Mouse (Mus musculus): ENCODE measurements around the gene 1110065P20Rik. TPM values are rescaled to one million over a fixed set of nuclear protein-coding genes. Genes with fewer than 3 reads are reported as not detected.
A peak's percentile ranks its signal among the peaks of the same experiment; 100 is the strongest.

The 1110065P20Rik gene
- polyA plus RNA-seq, 1 experiment from 2014 or later, result 64.9 TPM

GRCm38 (mm10) chr4:124802309-124803260 is 48.4 kb downstream of the 1110065P20Rik start:
- peak overlapping the region; percentile 98 for H3K27ac ChIP-seq
- WGBS, result 2% methylated on average over 53 of the region's 53 CpGs

GRCm38 (mm10) chr4:124801552-124802308 is 49.3 kb downstream of the 1110065P20Rik start, which contains the start of gene Mtf1:
Gene Mtf1, plus strand, starts transcription at chr4:124802104.
- Histone ChIP-seq H3K36me3 (replicated peaks) (peaks cover 39% of the 10 kb centered on the region), H3K9ac (peak within 1 kb of the TSS; percentile 90), H3K27ac (peak within 1 kb of the TSS; percentile 98), H3K9me3 (no peaks in the 10 kb centered on the region), H3K4me2 (peak within 1 kb of the TSS; percentile 82), H3K4me3 (replicated peaks) (peak within 1 kb of the TSS; percentile 81), H3K27me3 (no peaks in the 10 kb centered on the region), H3K4me1 (peaks cover 16% of the 10 kb centered on the region)
- WGBS, result 2% methylated on average over 21 of the region's 21 CpGs
- ATAC-seq (ENCODE audit: low FRiP score), result peak; percentile 79

More at GRCm38 (mm10) chr4:124802309-124803260, 48.4 kb downstream of the 1110065P20Rik start:
- Histone ChIP-seq H3K9ac (peak overlapping the region; percentile 90), H3K4me2 (peak overlapping the region; percentile 82), H3K36me3 (replicated peaks) (peaks cover 44% of the 10 kb centered on the region), H3K27me3 (no peaks in the 10 kb centered on the region), H3K9me3 (no peaks in the 10 kb centered on the region), H3K4me1 (peaks cover 16% of the 10 kb centered on the region), H3K4me3 (replicated peaks) (peak overlapping the region; percentile 81)
- peak; percentile 99 for ATAC-seq (ENCODE audit: low FRiP score)

Other genes with a start within 250 kb of the 1110065P20Rik start
- 0.47 and 0.74 TPM in 2 replicates for gene 3100002H09Rik, start 240.4 kb downstream of the 1110065P20Rik start, polyA plus RNA-seq (2016; fragmentation: Nextera tagmentation; extraction: Ambion mirVana)
- gene Pou3f1, start 194.4 kb downstream of the 1110065P20Rik start, polyA plus RNA-seq (2016; fragmentation: Nextera tagmentation; extraction: Ambion mirVana), result 16.0 and 21.6 TPM in 2 replicates
- gene Utp11, start 157.6 kb downstream of the 1110065P20Rik start, polyA plus RNA-seq (2016; fragmentation: Nextera tagmentation; extraction: Ambion mirVana), result 63.8 and 64.0 TPM in 2 replicates
- 2.2 TPM in 2 replicates for gene Fhl3, start 150.5 kb downstream of the 1110065P20Rik start, polyA plus RNA-seq (2016; fragmentation: Nextera tagmentation; extraction: Ambion mirVana)
- gene Sf3a3, start 136.4 kb downstream of the 1110065P20Rik start, polyA plus RNA-seq (2016; fragmentation: Nextera tagmentation; extraction: Ambion mirVana), result 203 and 204 TPM in 2 replicates
- 23.8 and 31.9 TPM in 2 replicates for gene Inpp5b, start 109.3 kb downstream of the 1110065P20Rik start, polyA plus RNA-seq (2016; fragmentation: Nextera tagmentation; extraction: Ambion mirVana)
- gene Mtf1, start 49.1 kb downstream of the 1110065P20Rik start, polyA plus RNA-seq (2016; fragmentation: Nextera tagmentation; extraction: Ambion mirVana), result 13.6 and 17.4 TPM in 2 replicates
- 45.0 and 48.5 TPM in 2 replicates for gene Yrdc, start 517 bp downstream of the 1110065P20Rik start, polyA plus RNA-seq (2016; fragmentation: Nextera tagmentation; extraction: Ambion mirVana)
- gene Maneal, start 11.0 kb upstream of the 1110065P20Rik start, polyA plus RNA-seq (2016; fragmentation: Nextera tagmentation; extraction: Ambion mirVana), result 5.6 and 9.7 TPM in 2 replicates
- gene Epha10, start 29.7 kb upstream of the 1110065P20Rik start, polyA plus RNA-seq (2016; fragmentation: Nextera tagmentation; extraction: Ambion mirVana), result 1.2 and 1.9 TPM in 2 replicates
- gene 9930104L06Rik, start 85.9 kb upstream of the 1110065P20Rik start, polyA plus RNA-seq (2016; fragmentation: Nextera tagmentation; extraction: Ambion mirVana), result 16.7 and 18.9 TPM in 2 replicates
- gene Cdca8, start 88.1 kb upstream of the 1110065P20Rik start, polyA plus RNA-seq (2016; fragmentation: Nextera tagmentation; extraction: Ambion mirVana), result 243 and 257 TPM in 2 replicates
- gene Rspo1, start 135.2 kb upstream of the 1110065P20Rik start, polyA plus RNA-seq (2016; fragmentation: Nextera tagmentation; extraction: Ambion mirVana), result 20.3 and 26.2 TPM in 2 replicates
- gene Gnl2, start 165.4 kb upstream of the 1110065P20Rik start, polyA plus RNA-seq (2016; fragmentation: Nextera tagmentation; extraction: Ambion mirVana), result 97.1 and 103 TPM in 2 replicates
- gene Dnali1, start 214.5 kb upstream of the 1110065P20Rik start, polyA plus RNA-seq (2016; fragmentation: Nextera tagmentation; extraction: Ambion mirVana), result 0.28 and 0.41 TPM in 2 replicates
- 29.8 and 32.2 TPM in 2 replicates for gene Snip1, start 215.5 kb upstream of the 1110065P20Rik start, polyA plus RNA-seq (2016; fragmentation: Nextera tagmentation; extraction: Ambion mirVana)
- 128 and 138 TPM in 2 replicates for gene Meaf6, start 233.9 kb upstream of the 1110065P20Rik start, polyA plus RNA-seq (2016; fragmentation: Nextera tagmentation; extraction: Ambion mirVana)